Comparison of ENCODE assay signal across 22 mouse cellular contexts in the genomic region with DNA sequence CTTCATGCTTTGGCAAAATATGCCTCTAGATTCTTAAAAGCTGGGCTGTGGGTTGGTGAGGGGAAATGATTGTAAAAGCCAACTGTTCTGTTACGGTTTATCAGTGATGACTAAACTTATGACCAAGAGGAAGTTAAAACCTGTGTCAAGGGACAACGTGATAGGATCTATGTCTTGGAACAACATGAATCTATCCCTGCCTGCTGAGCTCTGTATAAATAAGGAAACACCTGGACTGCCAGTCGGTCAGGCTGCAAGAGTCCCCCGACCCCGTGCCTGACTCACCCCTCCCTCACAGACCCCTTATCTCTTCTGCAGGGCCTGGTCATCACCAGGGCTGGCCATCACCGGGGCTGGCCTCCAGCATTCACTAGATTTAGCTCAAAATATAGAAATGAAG. TPM values are rescaled to one million over a fixed set of nuclear protein-coding genes. Genes with fewer than 3 reads are reported as not detected.
DNase-seq lines count a peak whose midpoint lies in the region; ATAC-seq and TF ChIP-seq lines count a peak whose summit lies in the region.
"Had no signal": no experiment of that assay in that cellular context is flagged by ENCODE, and none has a peak within 500 bp of the region (broad histone marks: within the 10 kb centered on the region; RNA-seq: fewer than 3 reads in every experiment).

No protein-coding gene starts in this region.

- H3ac ChIP-seq in C2C12 (ENCODE audit: control insufficient read depth, insufficient read length, low read depth): no peak overlapping the region

- H3K79me3 ChIP-seq in C2C12 (ENCODE audit: low read depth): no peaks in the 10 kb centered on the region

- H3K36me3 ChIP-seq in C2C12 (ENCODE audit: control insufficient read depth, insufficient read depth): no peaks in the 10 kb centered on the region
- H3K36me3 ChIP-seq: embryonic facial prominence, embryonic 12.5 days; forebrain, embryonic 15.5 days; heart, embryonic 10.5 days; heart, embryonic 15.5 days had no signal

- peak; percentile 71 for ATAC-seq in granulocyte monocyte progenitor cell, adult 5-6 weeks (replicated peaks; ENCODE audit: poor library complexity, severe bottlenecking)
- peak; percentile 56; the same call in 1 of the 2 replicates for ATAC-seq in megakaryocyte progenitor cell, adult 5-6 weeks (replicated peaks; ENCODE audit: poor library complexity)
- no peak for ATAC-seq in megakaryocyte-erythroid progenitor cell, adult 5-6 weeks (replicated peaks; ENCODE audit: low FRiP score, low TSS enrichment, poor library complexity, severe bottlenecking)
- ATAC-seq: forebrain, embryonic 15.5 days; hindbrain, embryonic 16.5 days; inflammation-experienced regulatory T-cells, adult 6 months had no signal

- H3K27me3 ChIP-seq in C2C12 (ENCODE audit: control insufficient read depth, insufficient read depth, insufficient read length): no peaks in the 10 kb centered on the region
- H3K27me3 ChIP-seq: embryonic facial prominence, embryonic 12.5 days; forebrain, embryonic 15.5 days; heart, embryonic 15.5 days had no signal

- no peak overlapping the region for H3K4me3 ChIP-seq in C2C12 (ENCODE audit: insufficient read depth, poor library complexity, severe bottlenecking)
- H3K4me3 ChIP-seq: embryonic facial prominence, embryonic 12.5 days; forebrain, embryonic 15.5 days; heart, embryonic 10.5 days; heart, embryonic 15.5 days had no signal

- no peak for TF ChIP-seq CTCF in C2C12 (IDR thresholded peaks at IDR 0.05; ENCODE audit: control insufficient read depth, insufficient read depth, insufficient read length)

- no peaks in the 10 kb centered on the region for H3K79me2 ChIP-seq in C2C12 (ENCODE audit: control insufficient read depth, insufficient read depth)

- DNase-seq in 416B (ENCODE audit: low read depth) (peak; percentile 99), MN1 (ENCODE audit: low spot score) (no peak)
- DNase-seq in urinary bladder, postnatal 10 days (ENCODE audit: low spot score): no peak
- DNase-seq: adrenal gland, adult 8-10 months; adrenal gland, postnatal 36 days; B cell, adult 2 months; cerebellum, adult 11 months; cerebellum, adult 8-10 months; cerebellum, postnatal 14 days; gastrocnemius, postnatal 10 days; heart, postnatal 14 days; kidney, adult 11 months had no signal

TF ChIP-seq in C2C12, 6 proteins besides CTCF, POLR2A, EP300 and RAD21:
- peak; percentile 42 for TF ChIP-seq MYOD1 (IDR thresholded peaks at IDR 0.05; ENCODE audit: control insufficient read depth, insufficient read length, low read depth)
- no peak for TF ChIP-seq MAX (IDR thresholded peaks at IDR 0.05)

RNA-seq across cellular contexts. Expression of a gene that starts 15.9 kb away (rescaled TPM):
- polyA plus RNA-seq in C2C12 (2012; fragmentation: generic; extraction: Trizol): 3.6 TPM
- 14.6 and 15.7 TPM in 2 replicates for total RNA-seq in granulocyte monocyte progenitor cell, adult 5-6 weeks (2014; fragmentation: Nextera tagmentation)
- 26.2 and 29.3 TPM in 2 replicates for total RNA-seq in granulocyte monocyte progenitor cell, adult 5-6 weeks (2017)
- total RNA-seq in megakaryocyte progenitor cell, adult 5-6 weeks (2015): 6.6 and 6.9 TPM in 2 replicates
- 26.3 and 26.4 TPM in 2 replicates for total RNA-seq in megakaryocyte progenitor cell, adult 5-6 weeks (2017)
- total RNA-seq in megakaryocyte-erythroid progenitor cell, adult 5-6 weeks (2014; fragmentation: Nextera tagmentation): 1.0 and 1.1 TPM in 2 replicates
- total RNA-seq in megakaryocyte-erythroid progenitor cell, adult 5-6 weeks (2017): 1.2 and 4.8 TPM in 2 replicates
